Mouse (Mus musculus): Measurements from ENCODE around the gene Arhgap19. TPM values are rescaled to one million over a fixed set of nuclear protein-coding genes. Genes with fewer than 3 reads are reported as not detected.

Arhgap19 gene
- polyA plus RNA-seq, 1 experiment from 2014 or later: 20.8 TPM

- Histone ChIP-seq H3K4me1 (ENCODE audit: control insufficient read depth, insufficient read depth, low read length) (peaks cover 13% of the 10 kb centered on the region), H3K36me3 (ENCODE audit: control insufficient read depth, insufficient read depth, low read length) (no peaks in the 10 kb centered on the region), H3K9ac (ENCODE audit: low read depth, low read length) (no peak overlapping the region), H3K9me3 (replicated peaks; ENCODE audit: control insufficient read depth, low read length) (no peaks in the 10 kb centered on the region), H3K27me3 (ENCODE audit: control insufficient read depth, insufficient read depth, low read length) (no peaks in the 10 kb centered on the region), H3K27ac (ENCODE audit: low read depth, low read length) (no peak overlapping the region), H3K4me2 (no peak overlapping the region), H3K4me3 (ENCODE audit: low read depth, low read length) (no peak overlapping the region)
- no peak for ATAC-seq (replicated peaks; ENCODE audit: insufficient number of reproducible peaks, low FRiP score, low TSS enrichment)
- 76% methylated on average over 6 of the region's 6 CpGs for WGBS (ENCODE audit: insufficient replicate concordance)
These were observed 42.5 kb upstream of the Arhgap19 start for GRCm38 (mm10) chr19:41844345-41844744.

GRCm38 (mm10) chr19:41842706-41843105 is 40.9 kb upstream of the Arhgap19 start:
- H3K9me3 ChIP-seq (replicated peaks; ENCODE audit: control insufficient read depth, low read length): no peaks in the 10 kb centered on the region
- no peak overlapping the region for H3K9ac ChIP-seq (ENCODE audit: low read depth, low read length)
- no peaks in the 10 kb centered on the region for H3K36me3 ChIP-seq (ENCODE audit: control insufficient read depth, insufficient read depth, low read length)
- H3K4me2 ChIP-seq: no peak overlapping the region
- 79% methylated on average over 4 of the region's 4 CpGs for WGBS (ENCODE audit: insufficient replicate concordance)
- no peak overlapping the region for H3K4me3 ChIP-seq (ENCODE audit: low read depth, low read length)
- no peak for ATAC-seq (replicated peaks; ENCODE audit: insufficient number of reproducible peaks, low FRiP score, low TSS enrichment)
- peaks cover 20% of the 10 kb centered on the region for H3K4me1 ChIP-seq (ENCODE audit: control insufficient read depth, insufficient read depth, low read length)
- no peak overlapping the region for H3K27ac ChIP-seq (ENCODE audit: low read depth, low read length)
- no peaks in the 10 kb centered on the region for H3K27me3 ChIP-seq (ENCODE audit: control insufficient read depth, insufficient read depth, low read length)

- Histone ChIP-seq H3K36me3 (ENCODE audit: control insufficient read depth, insufficient read depth, low read length) (no peaks in the 10 kb centered on the region), H3K27me3 (ENCODE audit: control insufficient read depth, insufficient read depth, low read length) (no peaks in the 10 kb centered on the region), H3K4me3 (ENCODE audit: low read depth, low read length) (no peak overlapping the region), H3K4me2 (no peak overlapping the region), H3K9ac (ENCODE audit: low read depth, low read length) (no peak overlapping the region), H3K27ac (ENCODE audit: low read depth, low read length) (no peak overlapping the region), H3K4me1 (ENCODE audit: control insufficient read depth, insufficient read depth, low read length) (peaks cover 25% of the 10 kb centered on the region), H3K9me3 (replicated peaks; ENCODE audit: control insufficient read depth, low read length) (no peaks in the 10 kb centered on the region)
- ATAC-seq (replicated peaks; ENCODE audit: insufficient number of reproducible peaks, low FRiP score, low TSS enrichment): no peak
- WGBS (ENCODE audit: insufficient replicate concordance): 82% methylated on average over 4 of the region's 4 CpGs
These were observed 40.3 kb upstream of the Arhgap19 start for GRCm38 (mm10) chr19:41842196-41842595.

GRCm38 (mm10) chr19:41841105-41841750 is 39.4 kb upstream of the Arhgap19 start:
- H3K4me2 ChIP-seq: no peak overlapping the region
- H3K9me3 ChIP-seq (replicated peaks; ENCODE audit: control insufficient read depth, low read length): no peaks in the 10 kb centered on the region
- ATAC-seq (replicated peaks; ENCODE audit: insufficient number of reproducible peaks, low FRiP score, low TSS enrichment): no peak
- 32% methylated on average over 7 of the region's 7 CpGs for WGBS (ENCODE audit: insufficient replicate concordance)
- H3K27me3 ChIP-seq (ENCODE audit: control insufficient read depth, insufficient read depth, low read length): no peaks in the 10 kb centered on the region
- peaks cover 29% of the 10 kb centered on the region for H3K4me1 ChIP-seq (ENCODE audit: control insufficient read depth, insufficient read depth, low read length)
- no peak overlapping the region for H3K4me3 ChIP-seq (ENCODE audit: low read depth, low read length)
- H3K36me3 ChIP-seq (ENCODE audit: control insufficient read depth, insufficient read depth, low read length): no peaks in the 10 kb centered on the region
- no peak overlapping the region; the same call in 1 of the 2 replicates for H3K27ac ChIP-seq (ENCODE audit: low read depth, low read length)
- H3K9ac ChIP-seq (ENCODE audit: low read depth, low read length): no peak overlapping the region

GRCm38 (mm10) chr19:41839685-41840084 is 37.8 kb upstream of the Arhgap19 start:
- ATAC-seq (replicated peaks; ENCODE audit: insufficient number of reproducible peaks, low FRiP score, low TSS enrichment): no peak
- no peak overlapping the region for H3K4me2 ChIP-seq
- no peak overlapping the region for H3K4me3 ChIP-seq (ENCODE audit: low read depth, low read length)
- H3K9me3 ChIP-seq (replicated peaks; ENCODE audit: control insufficient read depth, low read length): no peaks in the 10 kb centered on the region
- no peak overlapping the region for H3K9ac ChIP-seq (ENCODE audit: low read depth, low read length)
- H3K27me3 ChIP-seq (ENCODE audit: control insufficient read depth, insufficient read depth, low read length): no peaks in the 10 kb centered on the region
- WGBS (ENCODE audit: insufficient replicate concordance): 95% methylated on average over 3 of the region's 3 CpGs
- H3K4me1 ChIP-seq (ENCODE audit: control insufficient read depth, insufficient read depth, low read length): peaks cover 37% of the 10 kb centered on the region
- no peaks in the 10 kb centered on the region for H3K36me3 ChIP-seq (ENCODE audit: control insufficient read depth, insufficient read depth, low read length)
- H3K27ac ChIP-seq (ENCODE audit: low read depth, low read length): no peak overlapping the region

GRCm38 (mm10) chr19:41838808-41839207 is 37.0 kb upstream of the Arhgap19 start:
- H3K9ac ChIP-seq (ENCODE audit: low read depth, low read length): no peak overlapping the region
- H3K27ac ChIP-seq (ENCODE audit: low read depth, low read length): no peak overlapping the region
- H3K4me2 ChIP-seq: no peak overlapping the region
- peaks cover 37% of the 10 kb centered on the region for H3K4me1 ChIP-seq (ENCODE audit: control insufficient read depth, insufficient read depth, low read length)
- H3K4me3 ChIP-seq (ENCODE audit: low read depth, low read length): no peak overlapping the region
- no peaks in the 10 kb centered on the region for H3K9me3 ChIP-seq (replicated peaks; ENCODE audit: control insufficient read depth, low read length)
- WGBS (ENCODE audit: insufficient replicate concordance): 26% methylated on average over 6 of the region's 6 CpGs
- no peak for ATAC-seq (replicated peaks; ENCODE audit: insufficient number of reproducible peaks, low FRiP score, low TSS enrichment)
- H3K36me3 ChIP-seq (ENCODE audit: control insufficient read depth, insufficient read depth, low read length): no peaks in the 10 kb centered on the region
- no peaks in the 10 kb centered on the region for H3K27me3 ChIP-seq (ENCODE audit: control insufficient read depth, insufficient read depth, low read length)

GRCm38 (mm10) chr19:41837917-41838261 is 36.0 kb upstream of the Arhgap19 start:
- H3K4me3 ChIP-seq (ENCODE audit: low read depth, low read length): no peak overlapping the region
- WGBS (ENCODE audit: insufficient replicate concordance): 20% methylated on average over 4 of the region's 4 CpGs
- no peaks in the 10 kb centered on the region for H3K36me3 ChIP-seq (ENCODE audit: control insufficient read depth, insufficient read depth, low read length)
- H3K9ac ChIP-seq (ENCODE audit: low read depth, low read length): no peak overlapping the region
- H3K9me3 ChIP-seq (replicated peaks; ENCODE audit: control insufficient read depth, low read length): no peaks in the 10 kb centered on the region
- H3K27ac ChIP-seq (ENCODE audit: low read depth, low read length): peak overlapping the region; percentile 46
- no peaks in the 10 kb centered on the region for H3K27me3 ChIP-seq (ENCODE audit: control insufficient read depth, insufficient read depth, low read length)
- H3K4me1 ChIP-seq (ENCODE audit: control insufficient read depth, insufficient read depth, low read length): peaks cover 37% of the 10 kb centered on the region
- peak overlapping the region; percentile 31 for H3K4me2 ChIP-seq
- ATAC-seq (replicated peaks; ENCODE audit: insufficient number of reproducible peaks, low FRiP score, low TSS enrichment): no peak

- ATAC-seq (replicated peaks; ENCODE audit: insufficient number of reproducible peaks, low FRiP score, low TSS enrichment): 0 out of 2 replicates have a peak, but pooled peaks have one; percentile 15
- 19% methylated on average over 9 of the region's 9 CpGs for WGBS (ENCODE audit: insufficient replicate concordance)
These were observed 35.5 kb upstream of the Arhgap19 start for GRCm38 (mm10) chr19:41837194-41837916.

More at GRCm38 (mm10) chr19:41837194-41837916, 35.5 kb upstream of the Arhgap19 start:
- Histone ChIP-seq H3K36me3 (ENCODE audit: control insufficient read depth, insufficient read depth, low read length) (no peaks in the 10 kb centered on the region), H3K9ac (ENCODE audit: low read depth, low read length) (no peak overlapping the region), H3K4me1 (ENCODE audit: control insufficient read depth, insufficient read depth, low read length) (peaks cover 37% of the 10 kb centered on the region), H3K9me3 (replicated peaks; ENCODE audit: control insufficient read depth, low read length) (no peaks in the 10 kb centered on the region), H3K27me3 (ENCODE audit: control insufficient read depth, insufficient read depth, low read length) (no peaks in the 10 kb centered on the region), H3K4me3 (ENCODE audit: low read depth, low read length) (no peak overlapping the region), H3K4me2 (peak overlapping the region; percentile 31), H3K27ac (ENCODE audit: low read depth, low read length) (peak overlapping the region; percentile 46; the same call in 1 of the 2 replicates)

Data from heart, embryonic 11.5 days (tissue).